Mouse (Mus musculus): Measurements from ENCODE around the gene Rab43.

The Rab43 gene

DNA sequence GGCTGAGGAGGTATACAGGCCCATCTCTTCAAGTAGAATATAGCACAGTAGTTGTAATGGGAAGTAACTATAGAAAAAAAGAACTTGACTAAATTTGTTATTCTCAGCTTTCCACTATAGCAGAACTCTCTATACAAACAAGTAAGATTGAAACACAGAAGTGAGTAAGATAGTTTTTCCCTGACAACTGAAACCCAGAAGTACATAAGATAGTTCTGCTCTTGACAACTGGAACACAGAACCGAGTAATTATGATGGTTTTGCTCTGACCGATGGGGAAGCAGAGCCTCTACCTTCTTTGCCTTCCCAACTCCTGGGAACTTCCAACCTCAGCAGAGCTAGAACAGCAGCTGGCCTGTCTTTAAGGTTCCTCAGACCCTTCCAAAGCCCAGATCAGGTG lies 2.8 kb downstream of the Rab43 start:
- DNase-seq (ENCODE audit: low spot score) = no peak

DNA sequence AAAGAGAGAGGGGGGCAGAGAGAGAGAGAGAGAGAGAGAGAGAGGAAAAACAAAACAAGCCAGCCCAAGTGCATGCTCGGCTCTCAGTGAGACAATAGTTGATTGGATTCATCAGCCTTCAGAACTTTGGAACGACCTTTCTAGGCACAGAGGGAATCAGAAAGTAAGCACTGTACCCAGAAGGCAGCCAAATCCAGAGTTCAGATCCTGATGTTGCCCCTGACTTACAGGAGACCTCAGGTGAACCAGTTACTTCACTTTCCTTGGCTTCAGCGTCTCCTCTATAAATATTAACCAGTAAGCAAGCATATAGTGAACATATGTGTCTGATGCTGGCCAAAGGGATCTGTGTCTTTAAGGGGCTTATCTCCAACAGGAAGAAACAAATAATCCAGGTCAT lies 3.4 kb downstream of the Rab43 start:
- no peak for DNase-seq (ENCODE audit: low spot score)

DNA sequence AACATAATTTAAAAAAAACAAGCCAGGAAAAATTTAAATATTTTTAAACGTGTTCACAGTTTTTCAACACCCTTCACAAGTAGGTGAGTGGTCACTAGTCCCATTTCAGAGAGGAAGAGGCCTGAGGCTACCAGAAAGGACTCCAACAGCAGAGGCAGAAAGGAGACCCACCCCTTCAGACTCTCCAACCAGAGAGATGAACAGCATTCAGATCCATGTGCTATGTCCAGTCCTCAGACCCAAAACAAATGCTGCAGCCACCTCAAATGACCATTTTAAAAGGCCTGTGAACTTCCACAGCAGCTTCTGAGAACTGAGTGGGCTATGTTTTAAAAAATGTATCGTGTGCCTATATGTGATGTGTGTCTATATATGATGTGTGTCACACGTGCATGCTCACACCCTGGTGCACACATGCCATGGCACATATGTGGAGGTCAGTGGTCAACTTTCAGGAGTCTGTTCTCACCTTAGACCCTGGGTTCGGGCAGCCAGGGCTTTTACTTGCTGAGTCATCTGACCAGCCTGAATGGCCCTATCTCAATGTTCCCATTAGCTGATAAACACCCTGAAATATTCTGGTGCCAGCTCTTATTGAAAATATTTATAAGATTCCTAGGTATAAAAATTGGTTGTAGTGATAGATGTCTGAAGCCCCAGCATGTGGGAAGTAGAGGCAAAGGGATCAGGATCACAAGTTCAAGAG lies 4.1 kb downstream of the Rab43 start:
- DNase-seq (ENCODE audit: low spot score) = no peak

DNA sequence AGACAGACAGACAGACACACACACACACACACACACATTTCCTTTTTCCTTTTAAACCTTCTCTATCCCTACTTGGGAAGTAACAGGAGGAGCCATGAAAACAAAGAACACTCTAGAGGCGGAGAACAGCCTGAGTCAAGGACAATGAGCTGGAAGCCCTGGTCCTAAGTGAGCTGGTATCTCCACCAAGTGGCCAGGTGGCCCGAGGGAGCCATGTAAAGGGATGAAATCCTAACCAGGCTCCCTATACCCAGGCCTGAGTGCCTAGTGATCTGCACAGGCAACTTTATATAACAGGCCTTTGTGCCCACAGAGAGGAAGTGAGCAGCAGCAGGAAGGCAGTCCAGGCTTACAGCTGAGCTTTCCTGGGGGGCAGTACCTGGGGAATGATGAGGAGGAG lies 5.1 kb downstream of the Rab43 start:
- no peak for DNase-seq (ENCODE audit: low spot score)

DNA sequence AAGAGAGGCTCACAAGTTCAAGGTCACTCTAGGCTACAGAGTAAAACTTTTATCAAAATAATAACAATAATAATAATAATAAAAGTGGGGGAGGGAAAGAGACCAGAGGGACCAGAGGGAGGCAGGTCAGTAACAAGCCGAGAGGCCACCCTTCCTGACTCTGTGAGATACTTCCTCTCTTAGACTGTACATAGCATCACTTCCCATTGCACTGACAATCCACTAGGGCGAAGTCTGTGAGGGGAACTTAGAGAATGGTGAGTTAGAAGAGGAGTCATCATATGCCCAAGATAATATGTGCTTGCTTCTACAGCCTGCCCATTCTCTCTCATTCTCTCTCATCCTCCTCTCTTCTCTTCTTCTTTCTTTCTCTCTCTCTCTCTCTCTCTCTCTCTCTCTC lies 5.9 kb downstream of the Rab43 start:
- no peak for DNase-seq (ENCODE audit: low spot score)

DNA sequence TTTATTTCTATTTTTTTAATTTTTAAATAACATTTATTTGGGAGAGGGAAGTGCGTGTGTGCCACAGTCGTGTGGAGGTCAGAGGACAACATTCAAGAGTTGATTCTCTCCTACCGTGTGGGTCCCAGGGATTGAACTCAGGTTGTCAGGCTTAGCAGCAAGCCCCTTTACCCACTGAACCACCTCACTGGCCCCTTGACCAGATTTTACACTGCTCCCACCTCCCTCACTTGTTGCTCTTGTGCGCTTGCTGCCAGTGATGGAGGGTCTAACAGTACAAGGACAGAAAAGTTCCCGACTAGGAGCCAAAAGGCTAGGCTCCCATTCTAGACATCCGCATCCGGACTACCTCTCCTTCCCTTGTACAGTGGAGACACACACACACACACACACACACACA lies 6.5 kb downstream of the Rab43 start:
- DNase-seq (ENCODE audit: low spot score) = no peak

DNA sequence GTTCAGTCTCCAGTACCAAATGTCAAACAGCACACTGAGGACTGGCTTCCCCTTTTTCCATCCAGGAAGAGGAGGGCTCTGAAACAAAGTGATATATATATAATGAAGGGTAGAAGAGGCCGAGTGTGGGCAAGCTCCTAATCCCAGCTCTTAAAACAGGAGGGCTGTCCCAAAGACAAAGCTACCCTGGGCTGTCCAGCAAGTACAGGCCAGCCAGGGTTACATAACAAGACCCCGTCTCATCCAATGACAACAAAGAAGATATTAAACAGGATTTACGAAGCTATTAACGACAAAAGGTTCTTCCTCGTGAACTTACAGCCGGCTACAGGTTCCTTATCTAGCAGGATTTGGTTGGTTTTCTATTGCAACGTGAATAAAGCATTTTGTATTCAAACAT lies 7.1 kb downstream of the Rab43 start:
- DNase-seq (ENCODE audit: low spot score) = no peak

DNA sequence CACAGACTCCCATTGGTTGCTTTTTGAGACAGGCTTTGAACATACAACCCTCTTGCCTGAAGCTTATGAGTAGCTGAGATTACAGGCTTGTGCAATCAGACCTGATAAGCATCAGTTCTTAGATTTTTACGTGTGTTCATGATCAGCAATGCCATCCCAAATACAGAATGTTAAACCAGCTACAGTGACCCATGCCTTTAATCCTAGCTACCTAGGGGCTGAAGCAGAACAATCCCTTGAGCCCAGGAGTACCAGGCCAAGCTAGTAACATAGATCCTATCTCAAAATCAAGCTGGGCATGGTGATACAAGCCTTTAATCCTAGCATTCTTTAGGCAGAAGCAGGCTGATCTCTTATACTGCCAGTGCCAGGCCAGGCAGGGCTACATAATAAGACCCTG lies 7.9 kb downstream of the Rab43 start:
- DNase-seq (ENCODE audit: low spot score) = no peak

DNA sequence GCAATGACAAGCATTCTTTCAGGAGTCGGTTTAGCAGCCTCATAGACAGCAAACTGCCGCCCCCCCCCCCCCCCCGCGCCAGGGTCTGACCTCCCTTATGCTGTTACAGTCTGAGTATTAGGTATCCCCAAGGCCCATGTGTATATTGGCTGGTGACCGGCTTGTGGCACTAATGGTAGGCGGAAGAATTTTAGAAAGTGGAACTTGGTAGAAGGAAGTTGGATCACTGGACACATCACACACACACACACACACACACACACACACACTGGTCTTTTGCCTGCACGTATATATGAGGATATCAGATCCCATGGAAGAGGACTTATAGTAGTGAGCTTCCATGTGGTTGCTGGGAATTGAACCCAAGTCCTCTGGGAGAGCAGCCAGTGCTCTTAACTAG lies 9.5 kb downstream of the Rab43 start:
- DNase-seq (ENCODE audit: low spot score) = no peak

DNA sequence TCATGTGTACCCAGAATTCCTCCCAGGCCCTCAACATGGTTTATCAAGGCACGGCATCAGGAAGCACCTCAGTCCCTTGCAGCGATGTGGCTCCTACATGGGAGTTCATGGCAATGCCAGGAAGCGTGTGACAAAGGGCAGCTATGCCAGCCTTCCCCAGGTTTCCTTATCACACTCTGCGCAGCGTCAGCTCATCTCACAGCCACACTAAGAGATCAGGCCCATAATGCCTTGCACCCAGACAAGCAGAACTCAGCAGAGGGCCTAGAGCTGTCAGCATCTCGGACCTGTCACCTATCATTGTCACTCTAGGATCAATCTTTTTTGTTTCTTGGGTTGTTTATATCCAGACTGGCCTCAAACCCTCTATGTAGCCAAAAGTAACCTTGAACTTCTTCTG lies 12.4 kb downstream of the Rab43 start:
- no peak for DNase-seq (ENCODE audit: low spot score)

DNA sequence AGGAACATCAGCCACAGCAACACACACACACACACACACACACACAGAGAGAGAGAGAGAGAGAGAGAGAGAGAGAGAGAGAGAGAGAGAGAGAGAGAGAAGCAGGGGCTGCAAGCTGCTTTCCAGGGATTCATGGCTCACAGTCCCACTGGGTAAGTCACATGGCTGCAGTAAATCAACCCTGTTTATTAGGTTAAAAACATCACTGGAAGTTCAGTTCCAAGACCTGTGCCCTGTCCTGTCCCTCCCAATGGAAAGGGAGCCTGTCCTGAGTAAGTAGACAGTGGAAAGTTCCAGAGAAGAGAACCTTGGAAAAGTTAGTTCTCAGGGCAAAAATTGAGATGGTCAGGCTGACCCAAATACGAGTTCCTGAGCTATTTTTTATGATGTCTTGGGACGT lies 14.6 kb downstream of the Rab43 start:
- DNase-seq (ENCODE audit: low spot score) = no peak

DNA sequence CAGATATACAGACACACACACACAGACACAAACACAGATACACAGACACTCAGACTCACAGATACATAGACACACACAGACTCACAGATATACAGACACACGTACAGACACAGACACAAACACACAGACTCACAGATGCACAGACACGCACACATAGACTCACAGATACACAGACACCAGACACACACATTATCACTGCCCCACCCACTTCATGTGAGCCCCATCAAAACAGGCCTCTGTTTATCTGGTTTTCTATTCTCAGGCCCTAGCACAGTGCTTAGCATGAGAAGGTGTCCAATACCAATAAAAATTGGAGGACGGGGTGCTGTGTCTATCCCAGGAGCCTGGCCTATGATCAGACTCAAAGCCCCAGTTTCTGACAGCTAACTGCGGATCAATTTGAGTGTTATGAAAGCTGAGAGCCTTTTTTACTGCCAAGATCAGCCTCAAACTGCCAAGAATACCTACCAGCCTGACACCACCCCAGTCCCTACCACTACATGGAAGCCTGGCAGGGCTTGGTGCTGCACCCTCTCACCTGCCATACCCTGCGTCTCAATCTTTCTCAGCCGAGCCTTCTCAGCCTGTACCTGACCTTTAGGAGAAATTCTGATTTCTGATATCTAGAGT lies 15.6 kb downstream of the Rab43 start:
- no peak for DNase-seq (ENCODE audit: low spot score)

DNA sequence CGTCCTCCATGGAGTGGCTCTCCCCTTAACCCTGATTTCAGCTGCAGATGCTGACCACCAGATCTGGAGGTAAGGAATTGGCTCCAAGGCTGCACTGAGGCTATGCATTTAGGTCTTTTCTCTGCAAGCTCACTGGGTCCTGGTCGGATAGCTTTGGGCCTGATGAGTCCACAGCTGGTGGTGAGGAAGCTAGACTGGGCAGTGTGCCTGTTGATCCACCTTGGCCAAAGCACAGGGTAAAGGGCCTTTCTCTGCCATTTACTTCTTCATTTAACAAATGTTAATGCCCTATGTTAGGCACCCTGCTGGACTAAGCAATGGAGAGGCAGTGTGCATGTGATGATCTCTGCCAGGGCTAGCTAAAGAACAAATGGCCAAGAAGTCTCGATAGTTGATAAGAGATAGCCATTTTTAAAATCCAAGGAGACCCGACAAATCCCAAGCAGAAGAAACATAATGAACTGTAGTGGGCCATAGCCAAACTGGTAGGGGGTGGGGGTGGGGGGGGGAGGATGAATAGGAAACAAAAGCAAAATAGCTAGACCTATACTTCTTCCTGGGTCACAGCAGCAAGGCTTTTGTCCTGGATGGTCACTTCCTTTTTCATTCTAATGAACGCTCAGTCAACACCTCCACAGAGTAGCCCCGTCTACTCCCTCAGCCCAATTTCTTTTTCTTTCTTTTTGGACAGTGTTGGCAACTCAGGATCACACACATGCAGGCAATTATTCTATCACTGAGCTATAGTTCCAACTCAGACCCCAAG lies 16.4 kb downstream of the Rab43 start:
- no peak for DNase-seq (ENCODE audit: low spot score)

DNA sequence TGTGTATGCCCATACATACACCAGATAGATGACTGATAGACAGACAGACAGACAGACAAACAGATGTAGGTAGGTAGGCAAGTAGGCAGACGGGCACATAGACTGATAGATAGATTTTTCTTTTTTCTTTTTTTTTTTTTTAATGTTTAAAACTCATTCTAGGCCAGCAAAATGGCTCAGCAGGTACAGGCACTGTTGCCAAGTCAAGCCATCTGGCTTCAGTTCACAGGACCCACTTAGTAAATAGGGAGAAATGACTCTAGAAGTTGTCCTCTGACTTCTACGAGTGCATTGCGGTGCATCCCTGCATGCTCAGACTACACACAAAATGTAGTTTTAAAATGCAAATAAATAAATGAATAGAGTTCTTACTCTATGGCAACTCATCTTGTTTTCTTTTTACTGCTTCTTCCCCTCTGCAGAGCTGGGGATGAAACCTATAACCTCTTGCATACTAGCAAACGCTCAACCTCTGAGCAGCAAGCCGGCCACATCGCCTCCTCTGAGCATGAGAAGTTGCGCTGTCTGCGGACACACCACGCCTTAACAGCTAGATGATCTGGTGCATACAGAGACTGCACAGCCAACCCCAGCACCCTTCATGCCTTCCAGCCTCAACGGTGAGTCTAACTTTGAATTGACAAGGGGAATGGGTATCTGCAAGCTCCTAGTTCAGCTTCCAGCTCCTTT lies 18.0 kb downstream of the Rab43 start:
- no peak for DNase-seq (ENCODE audit: low spot score)

DNA sequence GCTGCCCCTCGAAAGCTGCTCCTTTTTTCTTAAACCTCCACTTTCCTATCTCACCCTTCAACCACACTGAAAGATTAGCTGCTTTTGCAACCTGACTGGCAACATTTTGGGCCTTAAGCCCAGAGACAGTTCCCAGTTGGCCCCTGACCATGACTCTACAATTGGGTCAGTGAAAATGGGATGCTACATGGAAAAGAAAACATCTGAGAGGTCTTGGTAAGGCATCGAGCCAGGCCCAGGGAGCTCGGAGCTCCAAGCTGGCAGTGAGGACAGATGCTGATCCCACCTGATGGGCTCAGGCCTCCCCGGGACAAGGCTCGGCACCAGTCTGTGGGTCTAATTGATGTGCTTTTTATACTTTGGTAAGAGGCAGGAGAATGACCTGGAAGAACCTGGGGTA lies 20.1 kb downstream of the Rab43 start:
- DNase-seq (ENCODE audit: low spot score) = no peak

DNA sequence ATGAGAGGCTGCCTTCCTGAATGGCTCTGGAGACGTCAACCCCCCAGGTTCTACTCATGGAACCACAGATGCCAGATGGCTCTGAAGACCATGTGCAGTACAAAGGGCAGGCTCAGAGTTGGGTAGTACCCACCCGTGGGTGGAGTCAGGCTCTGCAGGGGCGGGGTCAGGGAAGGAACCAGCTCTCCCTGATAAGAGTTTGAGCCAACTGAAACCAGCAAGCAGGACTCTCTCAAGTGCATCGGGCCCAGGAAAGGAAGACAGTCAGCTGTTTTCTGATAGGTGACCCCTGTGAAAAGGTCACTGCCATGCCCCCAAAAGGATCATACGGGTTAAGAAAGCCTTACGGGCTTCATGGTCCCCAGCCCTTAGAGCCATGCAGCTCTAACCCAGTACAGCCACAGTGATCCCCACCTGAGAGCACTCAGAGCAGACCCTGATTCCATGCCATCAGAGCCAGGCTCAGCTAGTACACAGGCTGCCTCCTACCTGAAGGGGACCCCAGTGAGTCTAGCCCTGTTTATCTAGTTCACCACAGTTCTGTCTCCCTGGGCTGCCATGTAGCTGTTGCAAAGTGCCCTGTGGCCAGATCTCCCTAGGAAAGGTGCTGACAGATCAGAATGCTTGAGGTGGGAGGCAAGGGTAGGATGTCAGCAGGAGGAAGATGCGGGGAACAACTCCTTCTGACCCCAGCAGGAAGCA lies 21.0 kb downstream of the Rab43 start:
- no peak for DNase-seq (ENCODE audit: low spot score)

DNA sequence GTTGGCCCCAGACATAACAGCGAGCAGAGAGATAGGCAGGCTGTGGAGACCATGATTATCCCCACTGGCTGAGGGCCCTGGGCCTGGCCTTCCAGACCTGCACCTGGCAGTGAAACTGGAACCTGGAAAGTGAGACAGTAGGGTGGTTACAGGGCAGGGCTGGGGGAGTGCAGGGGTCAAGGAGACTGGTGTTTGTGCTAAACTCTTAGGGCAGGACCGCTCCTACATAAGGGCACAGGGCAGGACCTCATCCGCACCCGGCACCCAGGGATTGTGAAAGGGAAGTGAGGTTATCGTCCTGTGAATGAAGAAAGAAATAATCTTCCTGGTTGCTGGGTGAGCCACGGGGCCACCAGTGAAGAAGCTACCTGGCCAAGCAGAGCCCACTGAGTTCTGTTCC lies 22.2 kb downstream of the Rab43 start:
- no peak for DNase-seq (ENCODE audit: low spot score)

DNA sequence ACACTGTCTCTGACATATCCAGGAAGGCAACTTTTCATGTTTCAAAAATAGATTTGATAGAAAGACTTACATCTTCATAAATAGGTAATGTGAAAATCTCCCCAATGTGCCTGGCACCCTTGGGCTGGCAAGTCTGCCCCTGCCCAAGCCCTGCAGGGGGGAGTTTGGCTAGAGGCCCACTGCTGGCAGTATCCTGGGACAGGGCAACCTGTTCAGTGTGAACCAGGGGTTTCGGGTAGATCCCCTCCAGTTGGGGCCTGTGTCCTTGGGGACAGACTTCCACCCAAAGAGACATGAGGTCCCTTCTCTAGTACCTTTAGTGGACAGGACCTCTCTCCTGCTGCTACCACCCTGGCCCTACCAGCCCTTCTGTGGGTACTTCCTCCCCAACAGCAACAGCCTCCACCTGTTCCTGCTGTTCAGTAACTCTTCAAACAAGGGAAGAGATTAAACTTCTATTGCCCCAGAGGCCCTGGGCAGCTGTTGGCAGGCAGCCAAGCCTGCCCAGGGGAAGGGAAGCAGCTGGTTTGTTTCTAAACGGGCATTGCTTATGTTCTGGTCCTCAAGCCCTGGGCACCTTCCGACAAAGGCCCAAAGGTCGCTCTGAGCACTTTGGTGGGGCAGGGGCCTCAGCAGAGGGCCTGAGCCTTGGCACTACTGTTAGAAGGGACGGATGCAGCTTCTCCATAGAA lies 22.9 kb downstream of the Rab43 start:
- DNase-seq (ENCODE audit: low spot score) = no peak

DNA sequence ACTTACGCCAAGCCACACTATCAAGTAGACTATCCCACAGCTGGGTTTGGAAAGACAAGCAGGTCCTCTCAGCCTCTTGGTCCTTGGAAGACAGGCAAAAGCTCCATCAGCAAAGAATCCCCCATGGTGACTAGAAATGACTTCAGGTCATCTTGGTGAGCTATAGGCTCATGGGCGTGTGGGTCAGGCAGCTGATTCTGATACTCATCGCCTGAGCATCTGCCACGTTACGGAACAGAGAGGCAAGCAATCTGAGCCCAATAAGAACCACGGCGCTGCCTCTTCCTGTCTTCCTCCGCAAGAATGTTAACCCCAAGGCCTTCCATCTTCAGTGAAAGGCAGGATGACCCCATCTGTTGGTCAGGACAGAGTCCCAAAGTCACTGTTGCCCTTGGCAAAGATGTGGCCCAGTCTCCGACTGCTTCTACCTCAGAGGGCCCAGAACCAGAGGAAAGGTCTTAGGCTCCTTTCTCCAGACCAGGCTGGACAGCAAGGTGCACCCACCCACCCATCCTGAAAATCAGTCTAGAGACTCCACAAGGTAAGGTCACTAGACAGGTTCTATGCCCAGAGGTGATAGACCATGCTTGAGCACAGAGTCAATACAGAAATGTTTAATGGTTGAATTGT lies 23.6 kb downstream of the Rab43 start:
- no peak for DNase-seq (ENCODE audit: low spot score)

DNA sequence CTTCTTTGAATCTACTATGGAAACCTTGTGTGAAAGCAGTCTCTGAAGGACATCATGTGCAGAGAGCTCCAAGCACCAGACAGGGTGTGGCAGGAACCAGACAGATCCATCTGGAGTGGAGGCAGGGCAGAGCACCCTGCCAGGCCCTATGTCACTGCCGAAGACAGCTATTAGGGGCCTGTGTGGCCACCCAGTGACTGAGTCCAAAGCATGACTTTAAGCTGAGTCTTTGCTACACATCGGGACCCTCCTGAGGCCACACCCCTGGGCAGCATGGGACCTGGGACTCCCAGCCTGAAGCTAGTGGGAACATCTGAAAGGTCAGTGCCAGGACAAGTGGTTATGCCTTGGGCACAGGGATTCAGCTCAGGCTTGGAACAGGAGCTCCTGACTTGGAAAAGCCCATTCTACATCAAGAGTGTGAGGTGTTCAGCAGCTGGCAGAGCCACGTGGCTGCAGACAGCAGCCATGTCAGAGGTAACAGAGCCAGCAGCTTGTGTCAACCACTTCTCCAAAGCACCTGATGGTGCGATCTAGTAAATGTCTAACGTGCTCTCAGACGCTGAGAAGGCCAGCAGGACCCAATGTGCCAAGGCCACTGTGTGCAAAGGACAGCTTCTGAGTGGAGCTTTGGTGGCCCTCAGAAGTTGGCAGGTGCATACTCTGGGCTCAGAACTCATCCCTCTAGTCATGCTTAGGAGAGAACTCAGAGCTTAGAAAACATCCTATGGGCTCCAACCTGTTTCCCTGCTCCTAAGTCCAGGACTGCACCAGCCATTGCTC lies 24.7 kb downstream of the Rab43 start:
- no peak for DNase-seq (ENCODE audit: low spot score)
